Mouse (Mus musculus) stomach, embryonic 15.5 days (tissue): ENCODE measurements around the gene Stip1. TPM values are rescaled to one million over a fixed set of nuclear protein-coding genes. Genes with fewer than 3 reads are reported as not detected.

Experiments used
- ATAC-seq: fragments of 200-750 bp; cut with Nextera tagmentation; 2 replicates; pipeline ENCODE4 v1.8.0; 2017; ENCODE audit warnings: low read depth, moderate number of reproducible peaks, moderate TSS enrichment; ENCODE audit not compliant: insufficient read depth, low FRiP score
- H3K27ac ChIP-seq: fragments of 300-500 bp; sonication (generic); 2 replicates; pipeline ENCODE4 v1.5.1; 2015; ENCODE audit warnings: mild to moderate bottlenecking, inconsistent platforms
- H3K27me3 ChIP-seq: fragments of 300-500 bp; sonication (generic); replicated peaks from 2 replicates; pipeline ENCODE4 v1.6.1; 2015; ENCODE audit warnings: inconsistent platforms
- H3K36me3 ChIP-seq: fragments of 300-500 bp; sonication (generic); 2 replicates; pipeline ENCODE4 v1.6.1; 2015; ENCODE audit warnings: inconsistent platforms
- H3K4me1 ChIP-seq: fragments of 300-500 bp; sonication (generic); 2 replicates; pipeline ENCODE4 v1.6.1; 2015; ENCODE audit warnings: inconsistent platforms
- H3K4me2 ChIP-seq: fragments of 300-500 bp; sonication (generic); 2 replicates; pipeline ENCODE4 v1.6.1; 2015; ENCODE audit warnings: mild to moderate bottlenecking, inconsistent platforms
- H3K4me3 ChIP-seq: fragments of 300-500 bp; sonication (generic); replicated peaks from 2 replicates; pipeline ENCODE4 v1.5.1; 2015; ENCODE audit warnings: inconsistent platforms
- H3K9ac ChIP-seq: fragments of 300-500 bp; sonication (generic); 2 replicates; pipeline ENCODE4 v1.6.1; 2015; ENCODE audit warnings: inconsistent platforms
- H3K9me3 ChIP-seq: fragments of 300-500 bp; sonication (generic); 2 replicates; pipeline ENCODE4 v1.6.1; 2016; ENCODE audit warnings: inconsistent platforms
- WGBS: fragments of 180-500 bp; shearing (Covaris S2); methylation state at CpG from one replicate; pipeline ENCODE4 v1.1.7; 2015; 5-methylcytosine and 5-hydroxymethylcytosine counted together
- polyA plus RNA-seq: library from polyadenylated mRNA; unstranded; fragments of >200 nt; fragmentation: Nextera tagmentation; extraction: Ambion mirVana; gene quantifications from 2 replicates; pipeline ENCODE4 v1.2.1, GENCODE M21; 2015

Stip1 gene
- polyA plus RNA-seq, 1 experiment from 2014 or later, result 185 TPM

- no peaks in the 10 kb centered on the region for H3K27me3 ChIP-seq
- peak overlapping the region; percentile 62 for H3K4me2 ChIP-seq
- no peaks in the 10 kb centered on the region for H3K9me3 ChIP-seq
- peaks cover 8% of the 10 kb centered on the region for H3K36me3 ChIP-seq
- H3K27ac ChIP-seq, result peak overlapping the region; percentile 84
- peak overlapping the region; percentile 84 for H3K4me3 ChIP-seq
- ATAC-seq, result peak; percentile 1; the same call in 1 of the 2 replicates
- peak overlapping the region; percentile 94 for H3K9ac ChIP-seq
- peaks cover 16% of the 10 kb centered on the region for H3K4me1 ChIP-seq
- WGBS, result 1% methylated on average over 35 of the region's 35 CpGs
Measured at GRCm38 (mm10) chr19:7039088-7039720, 563 bp downstream of the Stip1 start.

GRCm38 (mm10) chr19:7034006-7034405, 5.8 kb downstream of the Stip1 start:
- peaks cover 51% of the 10 kb centered on the region for H3K36me3 ChIP-seq
- 91% methylated on average over 5 of the region's 5 CpGs for WGBS
- ATAC-seq, result no peak

GRCm38 (mm10) chr19:7029531-7029930, 10.2 kb downstream of the Stip1 start:
- Histone ChIP-seq H3K4me2 (no peak overlapping the region), H3K36me3 (peaks cover 79% of the 10 kb centered on the region), H3K27ac (no peak overlapping the region), H3K4me1 (no peaks in the 10 kb centered on the region), H3K9me3 (no peaks in the 10 kb centered on the region), H3K9ac (no peak overlapping the region), H3K27me3 (no peaks in the 10 kb centered on the region), H3K4me3 (no peak overlapping the region)
- WGBS, result 94% methylated on average over 5 of the region's 5 CpGs
- no peak for ATAC-seq

More at GRCm38 (mm10) chr19:7034006-7034405, 5.8 kb downstream of the Stip1 start:
- Histone ChIP-seq H3K4me1 (peaks cover 16% of the 10 kb centered on the region), H3K27me3 (no peaks in the 10 kb centered on the region), H3K4me2 (no peak overlapping the region), H3K9ac (no peak overlapping the region), H3K9me3 (no peaks in the 10 kb centered on the region), H3K4me3 (no peak overlapping the region), H3K27ac (no peak overlapping the region)

GRCm38 (mm10) chr19:7020224-7020641, 19.5 kb downstream of the Stip1 start:
- no peak; the same call in 1 of the 2 replicates for ATAC-seq
- Histone ChIP-seq H3K4me3 (no peak overlapping the region), H3K27me3 (no peaks in the 10 kb centered on the region), H3K36me3 (peaks cover 48% of the 10 kb centered on the region), H3K27ac (0 out of 2 replicates have a peak overlapping the region, but pooled peaks have one; percentile 8), H3K9me3 (no peaks in the 10 kb centered on the region), H3K4me2 (no peak overlapping the region), H3K9ac (no peak overlapping the region), H3K4me1 (no peaks in the 10 kb centered on the region)
- 47% methylated on average over 3 of the region's 3 CpGs for WGBS

GRCm38 (mm10) chr19:7019191-7019590, 20.6 kb downstream of the Stip1 start, which contains the start of gene Fermt3:
Fermt3 (minus strand) TSS chr19:7019469.
- 64% methylated on average over 5 of the region's 5 CpGs for WGBS
- H3K9ac ChIP-seq, result no peak within 1 kb of the TSS
- ATAC-seq, result peak; percentile 76
- no peaks in the 10 kb centered on the region for H3K27me3 ChIP-seq
- H3K4me2 ChIP-seq, result no peak within 1 kb of the TSS
- peak within 1 kb of the TSS; percentile 9 for H3K27ac ChIP-seq
- no peaks in the 10 kb centered on the region for H3K4me1 ChIP-seq
- H3K4me3 ChIP-seq, result peak within 1 kb of the TSS; percentile 16
- H3K9me3 ChIP-seq, result no peaks in the 10 kb centered on the region
- H3K36me3 ChIP-seq, result peaks cover 38% of the 10 kb centered on the region

- Histone ChIP-seq H3K4me1 (no peaks in the 10 kb centered on the region), H3K9me3 (no peaks in the 10 kb centered on the region), H3K4me2 (no peak overlapping the region), H3K9ac (no peak overlapping the region), H3K36me3 (peaks cover 34% of the 10 kb centered on the region), H3K27ac (peak overlapping the region; percentile 9), H3K27me3 (no peaks in the 10 kb centered on the region), H3K4me3 (peak overlapping the region; percentile 16)
- WGBS, result 78% methylated on average over 11 of the region's 11 CpGs
- ATAC-seq, result no peak; the same call in 1 of the 2 replicates
Measured at GRCm38 (mm10) chr19:7018546-7018945, 21.2 kb downstream of the Stip1 start.

GRCm38 (mm10) chr19:7017541-7018457, 22.0 kb downstream of the Stip1 start:
- 73% methylated on average over 12 of the region's 12 CpGs for WGBS
- H3K36me3 ChIP-seq, result peaks cover 29% of the 10 kb centered on the region
- H3K27me3 ChIP-seq, result no peaks in the 10 kb centered on the region
- H3K9ac ChIP-seq, result no peak overlapping the region
- ATAC-seq, result peak; percentile 61; the same call in 1 of the 2 replicates
- peak overlapping the region; percentile 16; the same call in 1 of the 2 replicates for H3K4me3 ChIP-seq
- H3K4me2 ChIP-seq, result no peak overlapping the region
- H3K27ac ChIP-seq, result peak overlapping the region; percentile 44
- no peaks in the 10 kb centered on the region for H3K9me3 ChIP-seq
- H3K4me1 ChIP-seq, result no peaks in the 10 kb centered on the region

GRCm38 (mm10) chr19:7014481-7015135, 25.2 kb downstream of the Stip1 start:
- no peaks in the 10 kb centered on the region for H3K9me3 ChIP-seq
- no peaks in the 10 kb centered on the region for H3K4me1 ChIP-seq
- no peak overlapping the region for H3K4me3 ChIP-seq
- H3K9ac ChIP-seq, result no peak overlapping the region
- H3K27ac ChIP-seq, result no peak overlapping the region
- H3K27me3 ChIP-seq, result no peaks in the 10 kb centered on the region
- ATAC-seq, result no peak
- no peak overlapping the region for H3K4me2 ChIP-seq
- H3K36me3 ChIP-seq, result no peaks in the 10 kb centered on the region
- WGBS, result 90% methylated on average over 20 of the region's 20 CpGs

GRCm38 (mm10) chr19:7013984-7014383, 25.8 kb downstream of the Stip1 start:
- no peaks in the 10 kb centered on the region for H3K27me3 ChIP-seq
- no peak overlapping the region for H3K4me3 ChIP-seq
- no peaks in the 10 kb centered on the region for H3K9me3 ChIP-seq
- H3K36me3 ChIP-seq, result no peaks in the 10 kb centered on the region
- 87% methylated on average over 9 of the region's 9 CpGs for WGBS
- no peak overlapping the region for H3K4me2 ChIP-seq
- no peak overlapping the region for H3K27ac ChIP-seq
- no peak overlapping the region for H3K9ac ChIP-seq
- ATAC-seq, result no peak
- no peaks in the 10 kb centered on the region for H3K4me1 ChIP-seq

- Histone ChIP-seq H3K27ac (no peak overlapping the region), H3K27me3 (no peaks in the 10 kb centered on the region), H3K9ac (no peak overlapping the region), H3K36me3 (no peaks in the 10 kb centered on the region), H3K4me3 (no peak overlapping the region), H3K4me2 (no peak overlapping the region), H3K4me1 (no peaks in the 10 kb centered on the region), H3K9me3 (no peaks in the 10 kb centered on the region)
- 60% methylated on average over 4 of the region's 4 CpGs for WGBS
- no peak for ATAC-seq
Measured at GRCm38 (mm10) chr19:7012426-7012825, 27.3 kb downstream of the Stip1 start.

GRCm38 (mm10) chr19:7006892-7007593, 32.7 kb downstream of the Stip1 start:
- Histone ChIP-seq H3K36me3 (no peaks in the 10 kb centered on the region), H3K4me1 (no peaks in the 10 kb centered on the region), H3K27me3 (no peaks in the 10 kb centered on the region), H3K9ac (no peak overlapping the region), H3K4me2 (no peak overlapping the region), H3K9me3 (no peaks in the 10 kb centered on the region), H3K4me3 (no peak overlapping the region), H3K27ac (peak overlapping the region; percentile 82)
- ATAC-seq, result peak; percentile 23; the same call in 1 of the 2 replicates
- WGBS, result 66% methylated on average over 9 of the region's 9 CpGs
